Mouse (Mus musculus) forebrain, embryonic 14.5 days (tissue): ENCODE data around the gene Duxbl1. TPM values are rescaled to one million over a fixed set of nuclear protein-coding genes. Genes with fewer than 3 reads are reported as not detected.
"Not testable (repeated sequence)": the region's sequence is repeated elsewhere in the genome, so short reads cannot be mapped to it uniquely, and the experiment has no call there.

Experiments used
- ATAC-seq: fragments of 200-750 bp; cut with Nextera tagmentation; 2 replicates; pipeline ENCODE4 v1.8.0; 2017; ENCODE audit warnings: mild to moderate bottlenecking, moderate library complexity
- DNase-seq: peaks from one replicate; pipeline ENCODE4 v3.0.0-alpha.2; 2015; ENCODE audit warnings: low spot score
- H3K27ac ChIP-seq: fragments of 300-500 bp; sonication (generic); 2 replicates; pipeline ENCODE4 v1.5.1; 2014; ENCODE audit warnings: low read depth, mild to moderate bottlenecking, control low read depth, low read length, moderate library complexity
- H3K27me3 ChIP-seq: fragments of 300-500 bp; sonication (generic); replicated peaks from 2 replicates; pipeline ENCODE4 v1.6.1; 2014; ENCODE audit warnings: low read length, control low read depth, mixed read lengths; ENCODE audit not compliant: control insufficient read depth, insufficient read depth
- H3K36me3 ChIP-seq: fragments of 300-500 bp; sonication (generic); 2 replicates; pipeline ENCODE4 v1.6.1; 2014; ENCODE audit warnings: low read length, control low read depth; ENCODE audit not compliant: control insufficient read depth, insufficient read depth
- H3K4me1 ChIP-seq: fragments of 300-500 bp; sonication (generic); 2 replicates; pipeline ENCODE4 v1.6.1; 2014; ENCODE audit warnings: antibody characterized with exemption, low read length, control low read depth; ENCODE audit not compliant: control insufficient read depth, insufficient read depth
- H3K4me2 ChIP-seq: fragments of 300-500 bp; sonication (generic); 2 replicates; pipeline ENCODE4 v1.6.1; 2014; ENCODE audit warnings: mild to moderate bottlenecking, control low read depth, low read length
- H3K4me3 ChIP-seq: fragments of 300-500 bp; sonication (generic); 2 replicates; pipeline ENCODE4 v1.5.1; 2014; ENCODE audit warnings: low read depth, low read length, control low read depth
- H3K9ac ChIP-seq: fragments of 300-500 bp; sonication (generic); 2 replicates; pipeline ENCODE4 v1.6.1; 2014; ENCODE audit warnings: mild to moderate bottlenecking, low read length, control low read depth, moderate library complexity
- H3K9me3 ChIP-seq: fragments of 300-500 bp; sonication (generic); replicated peaks from 2 replicates; pipeline ENCODE4 v1.6.1; 2016; ENCODE audit warnings: low read length, control low read depth, mixed read lengths; ENCODE audit not compliant: control insufficient read depth
- WGBS: fragments of 180-500 bp; shearing (Covaris S2); extraction: QIAGEN DNeasy Blood & Tissue Kit; methylation state at CpG from one replicate; pipeline ENCODE4 v1.1.7; 2014; 5-methylcytosine and 5-hydroxymethylcytosine counted together
- polyA plus RNA-seq: library from polyadenylated mRNA; unstranded; fragments of >200 nt; fragmentation: Nextera tagmentation; extraction: Ambion mirVana; gene quantifications from 2 replicates; pipeline ENCODE4 v1.2.1, GENCODE M21; 2014

Duxbl1 gene
- polyA plus RNA-seq, 1 experiment from 2014 or later = 1.9 TPM

GRCm38 (mm10) chr14:26021555-26021954, 43.2 kb downstream of the Duxbl1 start:
- ATAC-seq, H3K4me2 ChIP-seq: not testable (repeated sequence)
- no CpG with 5 or more reads among the region's 9 CpGs for WGBS

GRCm38 (mm10) chr14:26022831-26023230, 44.5 kb downstream of the Duxbl1 start:
- not testable (repeated sequence) for H3K9me3 ChIP-seq, H3K27ac ChIP-seq, ATAC-seq, H3K4me2 ChIP-seq, H3K4me1 ChIP-seq, DNase-seq, H3K4me3 ChIP-seq, H3K27me3 ChIP-seq, H3K9ac ChIP-seq, H3K36me3 ChIP-seq
- WGBS = no CpG with 5 or more reads among the region's 6 CpGs

More at GRCm38 (mm10) chr14:26021555-26021954, 43.2 kb downstream of the Duxbl1 start:
- not testable (repeated sequence) for H3K9ac ChIP-seq, H3K27me3 ChIP-seq, H3K4me1 ChIP-seq, H3K9me3 ChIP-seq, H3K4me3 ChIP-seq, H3K36me3 ChIP-seq, H3K27ac ChIP-seq, DNase-seq

GRCm38 (mm10) chr14:26025653-26026052, 47.3 kb downstream of the Duxbl1 start:
- not testable (repeated sequence) for H3K4me2 ChIP-seq, H3K36me3 ChIP-seq, H3K9me3 ChIP-seq, H3K27ac ChIP-seq, DNase-seq, H3K27me3 ChIP-seq, H3K4me3 ChIP-seq, H3K9ac ChIP-seq, H3K4me1 ChIP-seq, ATAC-seq
- no CpG with 5 or more reads among the region's 12 CpGs for WGBS

- not testable (repeated sequence) for H3K9ac ChIP-seq, ATAC-seq, H3K4me2 ChIP-seq, H3K4me3 ChIP-seq, H3K27ac ChIP-seq, H3K9me3 ChIP-seq, DNase-seq, H3K36me3 ChIP-seq, H3K4me1 ChIP-seq, H3K27me3 ChIP-seq
- WGBS = no CpG with 5 or more reads among the region's 3 CpGs
Measured at GRCm38 (mm10) chr14:26034364-26034763, 56.0 kb downstream of the Duxbl1 start.

- H3K4me3 ChIP-seq, H3K27me3 ChIP-seq, H3K36me3 ChIP-seq, ATAC-seq, H3K27ac ChIP-seq, H3K4me2 ChIP-seq, DNase-seq, H3K9me3 ChIP-seq, H3K9ac ChIP-seq, H3K4me1 ChIP-seq: not testable (repeated sequence)
- no CpG with 5 or more reads among the region's 6 CpGs for WGBS
Measured at GRCm38 (mm10) chr14:26035439-26035838, 57.1 kb downstream of the Duxbl1 start.

Other genes starting within 250 kb of the Duxbl1 start
- gene Zcchc24, start 209.5 kb upstream of the Duxbl1 start, polyA plus RNA-seq = 8.0 and 9.8 TPM in 2 replicates
- 2.3 and 3.1 TPM in 2 replicates for gene Anxa11, start 136.4 kb upstream of the Duxbl1 start, polyA plus RNA-seq
- gene Plac9a, start 75.5 kb upstream of the Duxbl1 start, polyA plus RNA-seq = not detected in 2 replicates
- gene Tmem254a, start 50.9 kb upstream of the Duxbl1 start, polyA plus RNA-seq = 3.7 and 4.4 TPM in 2 replicates
- gene Cphx1, start 40.3 kb upstream of the Duxbl1 start, polyA plus RNA-seq = not detected in 2 replicates
- gene Gm9780, start 64.1 kb downstream of the Duxbl1 start, polyA plus RNA-seq = 8.1 and 12.1 TPM in 2 replicates
- 11.6 and 24.2 TPM in 2 replicates for gene Tmem254c, start 88.8 kb downstream of the Duxbl1 start, polyA plus RNA-seq
- gene Cphx2, start 102.9 kb downstream of the Duxbl1 start, polyA plus RNA-seq = not detected in 2 replicates
- gene Cphx3, start 103.7 kb downstream of the Duxbl1 start, polyA plus RNA-seq = not detected in 2 replicates
- gene Duxbl2, start 139.8 kb downstream of the Duxbl1 start, polyA plus RNA-seq = not detected in 2 replicates
- gene Plac9b, start 203.9 kb downstream of the Duxbl1 start, polyA plus RNA-seq = 5.2 and 7.4 TPM in 2 replicates
- 15.0 and 28.6 TPM in 2 replicates for gene Tmem254b, start 228.5 kb downstream of the Duxbl1 start, polyA plus RNA-seq